Mouse (Mus musculus): ENCODE results near the gene Zkscan1. TPM values are rescaled to one million over a fixed set of nuclear protein-coding genes. Genes with fewer than 3 reads are reported as not detected.
A peak's percentile ranks its signal among the peaks of the same experiment; 100 is the strongest.
"Not testable (repeated sequence)": the region's sequence is repeated elsewhere in the genome, so short reads cannot be mapped to it uniquely, and the experiment has no call there.

The Zkscan1 gene
- polyA plus RNA-seq, 1 experiment from 2014 or later, result 22.7 TPM

GRCm38 (mm10) chr5:138104976-138105375 lies 20.1 kb downstream of the Zkscan1 start:
- Histone ChIP-seq H3K36me3 (ENCODE audit: control insufficient read depth, insufficient read depth, low read length) (peaks cover 29% of the 10 kb centered on the region), H3K4me1 (ENCODE audit: control insufficient read depth, insufficient read depth, low read length) (no peaks in the 10 kb centered on the region), H3K27ac (ENCODE audit: low read length) (no peak overlapping the region), H3K9me3 (replicated peaks; ENCODE audit: control insufficient read depth, low read length, poor library complexity, severe bottlenecking) (no peaks in the 10 kb centered on the region), H3K4me2 (ENCODE audit: low read length) (no peak overlapping the region), H3K4me3 (ENCODE audit: low read depth, low read length) (no peak overlapping the region), H3K27me3 (ENCODE audit: control insufficient read depth, insufficient read depth, low read depth, low read length) (no peaks in the 10 kb centered on the region), H3K9ac (ENCODE audit: low read depth, low read length) (no peak overlapping the region)
- ATAC-seq, result no peak
- whole genome bisulfite sequencing, result 91% methylated on average over 2 of the region's 2 CpGs

GRCm38 (mm10) chr5:138107130-138107529 lies 22.2 kb downstream of the Zkscan1 start:
- Histone ChIP-seq H3K27ac (ENCODE audit: low read length) (no peak overlapping the region), H3K9ac (ENCODE audit: low read depth, low read length) (no peak overlapping the region), H3K36me3 (ENCODE audit: control insufficient read depth, insufficient read depth, low read length) (peaks cover 17% of the 10 kb centered on the region), H3K4me2 (ENCODE audit: low read length) (no peak overlapping the region), H3K4me3 (ENCODE audit: low read depth, low read length) (no peak overlapping the region), H3K4me1 (ENCODE audit: control insufficient read depth, insufficient read depth, low read length) (no peaks in the 10 kb centered on the region), H3K27me3 (ENCODE audit: control insufficient read depth, insufficient read depth, low read depth, low read length) (no peaks in the 10 kb centered on the region), H3K9me3 (replicated peaks; ENCODE audit: control insufficient read depth, low read length, poor library complexity, severe bottlenecking) (no peaks in the 10 kb centered on the region)
- ATAC-seq, result no peak
- WGBS, result 65% methylated on average over 3 of the region's 3 CpGs

GRCm38 (mm10) chr5:138109847-138110396 lies 25.0 kb downstream of the Zkscan1 start:
- not testable (repeated sequence) for H3K36me3 ChIP-seq (ENCODE audit: control insufficient read depth, insufficient read depth, low read length); H3K27ac ChIP-seq (ENCODE audit: low read length)

GRCm38 (mm10) chr5:138116255-138117198 lies 31.6 kb downstream of the Zkscan1 start, which contains the start of gene Zscan21:
TSS of gene Zscan21 (plus strand) at chr5:138116903.
- H3K27me3 ChIP-seq (ENCODE audit: control insufficient read depth, insufficient read depth, low read depth, low read length), result no peaks in the 10 kb centered on the region
- peak; percentile 97 for ATAC-seq
- peak within 1 kb of the TSS; percentile 73 for H3K4me2 ChIP-seq (ENCODE audit: low read length)
- H3K9ac ChIP-seq (ENCODE audit: low read depth, low read length), result peak within 1 kb of the TSS; percentile 88
- H3K9me3 ChIP-seq (replicated peaks; ENCODE audit: control insufficient read depth, low read length, poor library complexity, severe bottlenecking), result no peaks in the 10 kb centered on the region
- peaks cover 22% of the 10 kb centered on the region for H3K4me1 ChIP-seq (ENCODE audit: control insufficient read depth, insufficient read depth, low read length)
- H3K36me3 ChIP-seq (ENCODE audit: control insufficient read depth, insufficient read depth, low read length), result 0 out of 2 replicates have a peak, but pooled peaks cover 7% of the 10 kb centered on the region
- H3K27ac ChIP-seq (ENCODE audit: low read length), result peak within 1 kb of the TSS; percentile 95
- peak within 1 kb of the TSS; percentile 70 for H3K4me3 ChIP-seq (ENCODE audit: low read depth, low read length)
- 7% methylated on average over 38 of the region's 38 CpGs for WGBS

More at GRCm38 (mm10) chr5:138109847-138110396, 25.0 kb downstream of the Zkscan1 start:
- H3K4me3 ChIP-seq (ENCODE audit: low read depth, low read length); H3K27me3 ChIP-seq (ENCODE audit: control insufficient read depth, insufficient read depth, low read depth, low read length); H3K9ac ChIP-seq (ENCODE audit: low read depth, low read length); H3K9me3 ChIP-seq (replicated peaks; ENCODE audit: control insufficient read depth, low read length, poor library complexity, severe bottlenecking); H3K4me1 ChIP-seq (ENCODE audit: control insufficient read depth, insufficient read depth, low read length); ATAC-seq; H3K4me2 ChIP-seq (ENCODE audit: low read length): not testable (repeated sequence)
- WGBS, result 46% methylated on average over 3 of the region's 4 CpGs

GRCm38 (mm10) chr5:138117199-138118015 lies 32.5 kb downstream of the Zkscan1 start:
- H3K27me3 ChIP-seq (ENCODE audit: control insufficient read depth, insufficient read depth, low read depth, low read length), result no peaks in the 10 kb centered on the region
- H3K4me2 ChIP-seq (ENCODE audit: low read length), result peak overlapping the region; percentile 73
- H3K27ac ChIP-seq (ENCODE audit: low read length), result peak overlapping the region; percentile 95
- H3K9ac ChIP-seq (ENCODE audit: low read depth, low read length), result peak overlapping the region; percentile 88
- peaks cover 22% of the 10 kb centered on the region for H3K4me1 ChIP-seq (ENCODE audit: control insufficient read depth, insufficient read depth, low read length)
- peak; percentile 49; the same call in 1 of the 2 replicates for ATAC-seq
- WGBS, result 8% methylated on average over 16 of the region's 16 CpGs
- peak overlapping the region; percentile 70 for H3K4me3 ChIP-seq (ENCODE audit: low read depth, low read length)
- H3K9me3 ChIP-seq (replicated peaks; ENCODE audit: control insufficient read depth, low read length, poor library complexity, severe bottlenecking), result no peaks in the 10 kb centered on the region
- 0 out of 2 replicates have a peak, but pooled peaks cover 7% of the 10 kb centered on the region for H3K36me3 ChIP-seq (ENCODE audit: control insufficient read depth, insufficient read depth, low read length)

- Histone ChIP-seq H3K4me1 (ENCODE audit: control insufficient read depth, insufficient read depth, low read length) (peaks cover 22% of the 10 kb centered on the region), H3K9ac (ENCODE audit: low read depth, low read length) (peak overlapping the region; percentile 88; the same call in 1 of the 2 replicates), H3K27me3 (ENCODE audit: control insufficient read depth, insufficient read depth, low read depth, low read length) (no peaks in the 10 kb centered on the region), H3K27ac (ENCODE audit: low read length) (no peak overlapping the region), H3K36me3 (ENCODE audit: control insufficient read depth, insufficient read depth, low read length) (0 out of 2 replicates have a peak, but pooled peaks cover 7% of the 10 kb centered on the region), H3K9me3 (replicated peaks; ENCODE audit: control insufficient read depth, low read length, poor library complexity, severe bottlenecking) (no peaks in the 10 kb centered on the region), H3K4me2 (ENCODE audit: low read length) (peak overlapping the region; percentile 73), H3K4me3 (ENCODE audit: low read depth, low read length) (peak overlapping the region; percentile 70)
- whole genome bisulfite sequencing, result 78% methylated on average over 3 of the region's 3 CpGs
- no peak for ATAC-seq
Measured at GRCm38 (mm10) chr5:138118041-138118440, 33.2 kb downstream of the Zkscan1 start.

GRCm38 (mm10) chr5:138132425-138133064 lies 47.7 kb downstream of the Zkscan1 start:
- no peak overlapping the region for H3K4me2 ChIP-seq (ENCODE audit: low read length)
- H3K27me3 ChIP-seq (ENCODE audit: control insufficient read depth, insufficient read depth, low read depth, low read length), result no peaks in the 10 kb centered on the region
- WGBS, result 95% methylated on average over 5 of the region's 5 CpGs
- H3K36me3 ChIP-seq (ENCODE audit: control insufficient read depth, insufficient read depth, low read length), result peaks cover 41% of the 10 kb centered on the region
- no peak for ATAC-seq
- no peak overlapping the region for H3K27ac ChIP-seq (ENCODE audit: low read length)
- H3K9ac ChIP-seq (ENCODE audit: low read depth, low read length), result no peak overlapping the region
- H3K4me1 ChIP-seq (ENCODE audit: control insufficient read depth, insufficient read depth, low read length), result no peaks in the 10 kb centered on the region
- no peak overlapping the region for H3K4me3 ChIP-seq (ENCODE audit: low read depth, low read length)
- no peaks in the 10 kb centered on the region for H3K9me3 ChIP-seq (replicated peaks; ENCODE audit: control insufficient read depth, low read length, poor library complexity, severe bottlenecking)

- no peaks in the 10 kb centered on the region for H3K4me1 ChIP-seq (ENCODE audit: control insufficient read depth, insufficient read depth, low read length)
- no peak overlapping the region for H3K27ac ChIP-seq (ENCODE audit: low read length)
- ATAC-seq, result no peak
- no peak overlapping the region for H3K9ac ChIP-seq (ENCODE audit: low read depth, low read length)
- peaks cover 23% of the 10 kb centered on the region for H3K36me3 ChIP-seq (ENCODE audit: control insufficient read depth, insufficient read depth, low read length)
- no peaks in the 10 kb centered on the region for H3K9me3 ChIP-seq (replicated peaks; ENCODE audit: control insufficient read depth, low read length, poor library complexity, severe bottlenecking)
- H3K4me2 ChIP-seq (ENCODE audit: low read length), result no peak overlapping the region
- no peaks in the 10 kb centered on the region for H3K27me3 ChIP-seq (ENCODE audit: control insufficient read depth, insufficient read depth, low read depth, low read length)
- 92% methylated on average over 4 of the region's 4 CpGs for WGBS
- H3K4me3 ChIP-seq (ENCODE audit: low read depth, low read length), result no peak overlapping the region
Measured at GRCm38 (mm10) chr5:138137257-138137656, 52.4 kb downstream of the Zkscan1 start.

Data from midbrain, embryonic 16.5 days (tissue).